Mouse (Mus musculus): ENCODE measurements around the gene Ruvbl2. TPM values are rescaled to one million over a fixed set of nuclear protein-coding genes. Genes with fewer than 3 reads are reported as not detected.
A peak's percentile ranks its signal among the peaks of the same experiment; 100 is the strongest.
"Not testable (repeated sequence)": the region's sequence is repeated elsewhere in the genome, so short reads cannot be mapped to it uniquely, and the experiment has no call there.

The Ruvbl2 gene
- polyA plus RNA-seq (2021): 82.1 TPM

DNA sequence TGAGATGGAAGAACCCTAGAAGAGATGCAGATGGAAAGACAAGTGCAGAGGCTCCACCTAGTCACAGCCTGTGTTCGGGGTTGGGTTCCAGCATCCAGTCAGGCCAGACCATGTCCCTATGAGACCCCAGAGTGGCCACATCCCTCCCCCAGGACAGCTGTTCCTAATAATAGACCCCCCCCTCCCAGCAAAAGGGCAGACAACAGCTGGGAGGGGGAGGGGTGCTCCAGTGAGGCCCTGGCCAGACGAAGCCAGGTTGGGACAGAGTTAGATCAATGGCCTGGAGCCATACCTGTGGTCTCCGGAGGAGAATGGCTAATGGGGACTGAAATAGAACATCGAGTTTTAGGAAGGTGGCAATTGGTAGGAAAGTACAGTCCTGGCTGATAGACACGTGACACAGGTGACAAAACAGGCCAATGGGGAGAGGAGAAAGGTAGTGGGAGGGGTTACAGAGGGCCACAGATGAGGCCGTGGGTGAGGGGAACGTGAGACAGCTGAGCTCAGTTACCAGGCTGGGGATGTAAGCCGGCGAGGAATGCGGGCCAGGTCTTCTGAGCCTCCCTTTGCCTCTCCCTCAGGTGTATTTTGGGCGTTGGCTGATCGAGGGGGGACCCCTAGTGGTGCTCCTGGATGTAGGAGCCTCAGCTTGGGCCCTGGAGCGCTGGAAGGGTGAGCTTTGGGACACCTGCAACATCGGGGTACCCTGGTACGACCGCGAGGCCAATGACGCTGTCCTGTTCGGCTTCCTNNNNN, at the start of gene Ruvbl2:
Ruvbl2 (minus strand) TSS at position 576 of the 756 bp plus-strand sequence.
- CTCF ChIA-PET: interaction anchor here (0.8 to 1.5 kb wide), 2 partner anchors 11 to 15 kb away, joined by 3 to 6 read pairs; no protein-coding TSS in a partner anchor
- no peak for TF ChIP-seq CTCF (IDR thresholded peaks at IDR 0.05)
- POLR2A ChIA-PET: no interaction called here
- in situ Hi-C loops (cut with MboI; ENCODE audit: low pct_unique_long_range_greater_than_20kb): no loop called here
- no peak for DNase-seq (ENCODE audit: low read depth, low spot score)
- ATAC-seq: no peak
- H3K27me3 ChIP-seq: no peaks in the 10 kb centered on the region

DNA sequence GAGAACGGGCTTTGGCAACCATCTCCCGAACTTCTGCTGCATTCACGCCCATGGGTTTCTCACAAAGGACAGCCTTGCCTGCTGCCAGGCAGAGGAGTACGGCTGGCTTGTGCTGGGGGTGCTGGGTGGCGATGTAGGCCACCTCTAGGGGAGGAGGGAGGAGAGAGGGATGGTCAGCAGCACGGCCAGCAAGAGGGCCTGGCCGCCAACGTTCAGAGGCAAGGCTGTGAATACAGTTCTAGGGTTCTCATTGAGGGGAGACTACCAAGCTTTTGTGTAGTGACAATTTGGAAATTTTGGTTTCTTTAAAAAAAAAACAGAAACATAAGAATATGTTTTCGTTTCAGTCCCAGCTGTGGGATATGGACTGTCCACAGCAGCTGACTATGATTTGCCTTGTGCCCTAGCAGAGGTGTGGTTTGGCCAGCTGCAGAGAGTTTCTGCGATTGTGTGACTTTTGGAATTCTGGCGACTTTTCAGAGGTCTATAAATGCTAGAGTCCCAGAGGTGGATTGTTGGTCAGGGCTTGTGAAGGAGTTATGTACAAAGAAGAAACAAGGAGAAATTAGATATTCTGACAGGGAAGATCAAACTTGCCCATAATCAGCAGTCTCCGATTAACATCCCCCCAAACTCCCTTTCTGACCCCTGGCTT, 49.0 kb upstream of the Ruvbl2 start, which contains the start of gene Gm45808:
Gm45808 (minus strand) TSS at position 51 of the 655 bp plus-strand sequence.
- in situ Hi-C loops (cut with MboI; ENCODE audit: low pct_unique_long_range_greater_than_20kb): no loop called here
- no peaks in the 10 kb centered on the region for H3K27me3 ChIP-seq
- TF ChIP-seq CTCF (IDR thresholded peaks at IDR 0.05): no peak
- no peak for DNase-seq (ENCODE audit: low read depth, low spot score)
- ATAC-seq: no peak
- ChIA-PET POLR2A (no interaction called here), CTCF (interaction anchor here (1.4 kb wide), 1 partner anchor 10 kb away, joined by 5 read pairs; no protein-coding TSS in a partner anchor)

DNA sequence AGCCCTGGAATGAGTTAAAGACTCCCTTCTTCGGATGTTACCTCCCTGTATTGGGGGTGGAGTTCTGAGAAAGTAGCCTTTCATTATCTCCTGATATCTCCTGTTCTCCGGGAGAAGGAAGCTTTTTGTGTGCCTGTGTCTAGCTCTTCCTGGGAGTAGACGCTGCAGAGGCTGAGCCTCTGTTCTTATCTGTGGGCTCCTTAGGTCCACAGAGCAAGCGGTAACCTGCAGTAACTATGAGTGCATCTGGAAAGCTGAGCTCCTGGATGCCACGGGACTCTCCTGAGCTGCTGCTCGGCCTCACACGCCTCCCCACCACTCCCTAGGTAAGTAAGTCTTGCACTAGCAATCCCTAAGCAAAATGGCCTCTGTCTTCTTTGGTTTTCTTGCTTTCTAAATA, 48.3 kb upstream of the Ruvbl2 start:
- CTCF ChIA-PET: interaction anchor here (1.4 kb wide), 1 partner anchor 10 kb away, joined by 5 read pairs; no protein-coding TSS in a partner anchor
- no peak for TF ChIP-seq CTCF (IDR thresholded peaks at IDR 0.05)
- in situ Hi-C loops (cut with MboI; ENCODE audit: low pct_unique_long_range_greater_than_20kb): no loop called here
- POLR2A ChIA-PET: no interaction called here
- ATAC-seq (no peak), DNase-seq (ENCODE audit: low read depth, low spot score) (no peak)
- H3K27me3 ChIP-seq: no peaks in the 10 kb centered on the region

DNA sequence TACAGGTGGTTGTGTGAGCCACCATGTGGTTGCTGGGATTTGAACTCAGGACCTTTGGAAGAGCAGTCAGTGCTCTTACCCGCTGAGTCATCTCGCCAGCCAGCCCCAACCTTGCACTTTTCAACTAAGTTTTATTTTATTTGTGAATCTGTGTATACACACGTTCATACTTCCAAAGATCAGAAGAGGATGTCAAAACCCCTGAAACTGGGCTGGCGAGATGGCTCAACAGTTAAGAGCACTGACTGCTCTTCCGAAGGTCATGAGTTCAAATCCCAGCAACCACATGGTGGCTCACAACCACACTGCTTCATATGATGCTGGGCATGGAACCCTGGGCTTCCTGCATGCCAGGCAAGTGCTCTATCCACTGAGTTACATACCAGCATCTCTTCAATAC, 47.1 kb upstream of the Ruvbl2 start:
- in situ Hi-C loops (cut with MboI; ENCODE audit: low pct_unique_long_range_greater_than_20kb); POLR2A ChIA-PET; H3K27me3 ChIP-seq; ATAC-seq; DNase-seq (ENCODE audit: low read depth, low spot score): not testable (repeated sequence)
- CTCF ChIA-PET: interaction anchor here (1.4 kb wide), 1 partner anchor 8 kb away, joined by 5 read pairs; no protein-coding TSS in a partner anchor

DNA sequence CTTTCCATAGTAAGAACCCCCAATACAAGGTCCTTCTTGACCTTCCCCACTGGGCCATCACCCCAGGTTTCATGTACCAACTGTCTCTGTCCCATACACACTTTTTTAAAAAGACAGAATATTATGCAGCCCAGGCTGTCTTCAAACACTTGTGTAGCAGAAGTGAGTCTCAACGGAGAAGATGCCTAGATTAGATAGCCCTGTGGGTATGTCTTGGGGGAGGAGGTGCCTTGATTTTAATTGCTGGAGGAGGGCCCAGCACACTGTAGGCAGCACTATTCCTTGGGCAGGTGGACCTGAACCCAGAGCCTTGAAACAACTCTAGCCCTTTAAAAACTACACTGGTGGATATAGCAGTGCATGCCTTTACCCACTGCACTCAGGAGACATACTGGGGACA, 44.3 kb upstream of the Ruvbl2 start:
- H3K27me3 ChIP-seq: no peaks in the 10 kb centered on the region
- ChIA-PET POLR2A (no interaction called here), CTCF (no interaction called here)
- ATAC-seq (no peak), DNase-seq (ENCODE audit: low read depth, low spot score) (no peak)
- in situ Hi-C loops (cut with MboI; ENCODE audit: low pct_unique_long_range_greater_than_20kb): no loop called here
- no peak for TF ChIP-seq CTCF (IDR thresholded peaks at IDR 0.05)

DNA sequence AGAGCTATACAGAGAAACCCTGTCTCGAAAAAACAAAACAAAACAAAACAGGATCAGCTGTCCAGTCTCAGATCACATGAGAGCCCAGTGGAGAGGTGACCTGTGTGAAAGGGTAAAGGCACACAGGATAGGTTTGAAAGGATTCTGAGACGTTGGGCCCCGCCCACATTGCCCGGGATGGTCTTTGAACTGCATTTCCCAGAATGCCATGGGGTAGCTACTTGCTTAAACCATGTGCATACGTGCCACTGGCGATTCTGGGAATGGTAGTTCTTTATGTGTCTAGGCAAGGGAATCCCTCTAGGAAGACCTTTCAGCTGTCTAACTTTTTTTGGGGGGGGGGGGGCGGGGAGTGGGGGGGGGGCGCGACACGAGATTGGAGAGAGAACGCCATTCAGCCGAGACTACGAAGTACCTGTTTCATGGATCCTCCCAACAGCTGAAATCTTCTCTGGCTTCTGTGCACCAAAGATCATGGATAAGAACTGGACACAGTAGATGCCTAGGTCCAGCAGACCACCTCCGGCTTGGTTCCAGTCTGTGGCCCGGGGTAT, 43.6 kb upstream of the Ruvbl2 start, which contains the start of gene Tulp2:
Tulp2 (plus strand) TSS at position 504 of the 554 bp plus-strand sequence.
- in situ Hi-C loops (cut with MboI; ENCODE audit: low pct_unique_long_range_greater_than_20kb): no loop called here
- H3K27me3 ChIP-seq: no peaks in the 10 kb centered on the region
- CTCF ChIA-PET: interaction anchor here (0.9 to 1.6 kb wide), 4 partner anchors 10 to 107 kb away, joined by 3 read pairs; no protein-coding TSS in a partner anchor
- ATAC-seq (no peak), DNase-seq (ENCODE audit: low read depth, low spot score) (no peak)
- POLR2A ChIA-PET: interaction anchor here (0.6 kb wide), 1 partner anchor 60 kb away, joined by 4 read pairs; no protein-coding TSS in a partner anchor
- TF ChIP-seq CTCF (IDR thresholded peaks at IDR 0.05): no peak

DNA sequence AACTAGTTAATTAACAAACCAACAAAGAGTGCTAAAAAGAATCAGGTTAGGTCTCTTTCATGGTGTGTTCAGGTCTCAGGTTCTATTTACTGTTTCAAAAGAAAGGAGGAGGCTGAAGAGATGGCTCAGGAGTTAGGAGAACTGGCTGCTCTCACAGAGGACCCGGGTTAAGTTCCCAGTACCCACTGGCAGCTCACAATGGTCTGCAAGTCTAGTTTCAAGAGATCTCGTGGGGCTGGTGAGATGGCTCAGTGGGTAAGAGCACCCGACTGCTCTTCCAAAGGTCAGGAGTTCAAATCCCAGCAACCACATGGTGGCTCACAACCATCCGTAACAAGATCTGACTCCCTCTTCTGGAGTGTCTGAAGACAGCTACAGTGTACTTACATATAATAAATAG, 42.4 kb upstream of the Ruvbl2 start:
- ATAC-seq; POLR2A ChIA-PET; in situ Hi-C loops (cut with MboI; ENCODE audit: low pct_unique_long_range_greater_than_20kb); H3K27me3 ChIP-seq; DNase-seq (ENCODE audit: low read depth, low spot score): not testable (repeated sequence)
- CTCF ChIA-PET: interaction anchor here (1.1 to 1.6 kb wide), 4 partner anchors 10 to 81 kb away, joined by 3 to 4 read pairs (median 3); no protein-coding TSS in a partner anchor

DNA sequence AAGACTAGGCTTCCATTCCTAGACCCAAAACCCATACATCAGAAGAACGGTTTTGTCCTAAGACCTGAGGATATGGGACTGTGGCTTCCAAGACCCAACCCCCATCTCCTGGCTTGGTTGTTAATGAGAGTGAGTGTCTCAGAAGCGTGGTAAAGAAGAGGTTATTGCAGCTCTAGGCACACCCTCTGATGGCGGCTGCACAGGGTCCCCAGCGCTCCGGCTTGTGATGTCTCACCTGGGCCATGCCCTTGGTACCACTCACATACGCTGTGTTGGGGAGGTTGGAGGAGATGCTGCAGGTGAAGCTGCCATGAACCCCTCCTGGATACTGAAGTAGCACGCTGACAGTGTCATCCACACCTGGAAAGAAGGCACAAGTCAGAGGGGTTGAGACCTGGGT, 40.9 kb upstream of the Ruvbl2 start:
- TF ChIP-seq CTCF (IDR thresholded peaks at IDR 0.05): no peak
- in situ Hi-C loops (cut with MboI; ENCODE audit: low pct_unique_long_range_greater_than_20kb): loop anchor here (5.0 kb wide), 2 partner anchors 84 to 204 kb away; partner anchors contain the start of gene Ntn5
- no peak for ATAC-seq
- POLR2A ChIA-PET: no interaction called here
- no peaks in the 10 kb centered on the region for H3K27me3 ChIP-seq
- no peak for DNase-seq (ENCODE audit: low read depth, low spot score)
- CTCF ChIA-PET: interaction anchor here (9.4 kb wide), 1 partner anchor 80 kb away, joined by 116 read pairs; no protein-coding TSS in a partner anchor

DNA sequence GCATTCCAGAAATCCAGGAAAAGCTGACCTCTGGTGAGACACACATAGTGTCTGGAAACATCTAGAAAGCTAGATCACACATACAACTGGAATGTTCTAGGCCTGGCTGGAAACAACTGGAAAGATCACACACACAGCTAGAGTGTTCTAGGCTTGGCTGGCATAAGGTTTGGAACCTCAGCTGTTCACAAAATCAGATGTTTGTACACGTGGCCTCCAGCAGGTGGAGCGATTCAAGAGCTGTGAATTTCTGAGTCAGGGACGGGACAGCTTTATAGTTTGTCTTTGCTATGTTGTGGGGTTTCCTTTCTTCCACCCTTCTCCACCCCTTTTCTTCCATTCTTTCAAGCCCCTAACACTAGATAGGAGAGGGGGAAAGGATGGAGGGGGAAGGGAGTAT, 39.1 kb upstream of the Ruvbl2 start:
- in situ Hi-C loops (cut with MboI; ENCODE audit: low pct_unique_long_range_greater_than_20kb): loop anchor here (5.0 kb wide), 2 partner anchors 85 to 205 kb away; partner anchors contain the start of gene Ntn5
- TF ChIP-seq CTCF (IDR thresholded peaks at IDR 0.05): peak; percentile 85
- POLR2A ChIA-PET: interaction anchor here (0.5 kb wide), 1 partner anchor 89 kb away, joined by 3 read pairs; no protein-coding TSS in a partner anchor
- H3K27me3 ChIP-seq: no peaks in the 10 kb centered on the region
- DNase-seq (ENCODE audit: low read depth, low spot score) (no peak), ATAC-seq (no peak)
- CTCF ChIA-PET: interaction anchor here (0.7 to 9.4 kb wide), 21 partner anchors 9 to 206 kb away, joined by 3 to 116 read pairs (median 4); partner anchors contain the start of genes Bax, Ntn5, Nucb1 and Plekha4

DNA sequence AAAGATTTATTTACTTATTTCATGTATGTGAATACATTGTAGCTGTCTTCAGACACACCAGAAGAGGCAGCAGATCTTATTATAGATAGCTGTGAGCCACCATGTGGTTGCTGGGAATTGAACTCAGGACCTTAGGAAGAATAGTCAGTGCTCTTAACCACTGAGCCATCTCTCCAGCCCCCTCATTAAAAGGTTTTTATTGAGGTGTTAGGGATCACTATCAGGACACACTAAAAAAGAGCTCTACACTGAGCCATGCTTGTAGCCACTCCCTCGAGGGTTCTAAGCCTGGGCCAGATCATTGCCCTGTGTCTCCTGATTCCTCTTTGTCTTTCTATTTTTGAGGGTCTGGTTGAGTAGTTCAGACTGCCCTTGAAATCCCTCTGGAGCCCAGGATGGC, 38.6 kb upstream of the Ruvbl2 start:
- in situ Hi-C loops (cut with MboI; ENCODE audit: low pct_unique_long_range_greater_than_20kb): loop anchor here (5.0 kb wide), 2 partner anchors 86 to 206 kb away; partner anchors contain the start of gene Ntn5
- ChIA-PET POLR2A (interaction anchor here (0.5 to 0.6 kb wide), 2 partner anchors 9 to 90 kb away, joined by 3 read pairs; partner anchors contain the start of gene Bax), CTCF (interaction anchor here (0.7 to 9.4 kb wide), 21 partner anchors 9 to 207 kb away, joined by 3 to 116 read pairs (median 4); partner anchors contain the start of genes Bax, Ntn5, Nucb1 and Plekha4)
- DNase-seq (ENCODE audit: low read depth, low spot score) (no peak), ATAC-seq (no peak)
- no peak for TF ChIP-seq CTCF (IDR thresholded peaks at IDR 0.05)
- no peaks in the 10 kb centered on the region for H3K27me3 ChIP-seq

All from Patski (cell line).